Mouse (Mus musculus) spleen, adult 2 months (tissue): Measurements from ENCODE around the gene Pde4dip. TPM values are rescaled to one million over a fixed set of nuclear protein-coding genes. Genes with fewer than 3 reads are reported as not detected.

Experiments
- DNase-seq, 2 experiments: peaks; one replicate each; pipeline versions ENCODE4 v3.0.0 to v3.0.0-alpha.2; 2012 to 2021; ENCODE audit warnings: low spot score in 2 of 2, low read depth in 1 of 2
- H3K27ac ChIP-seq: fragments of 200-500 bp; 2 replicates; pipeline ENCODE4 v1.5.1; 2012; ENCODE audit warnings: low read length, inconsistent platforms; ENCODE audit not compliant: insufficient read depth
- H3K27me3 ChIP-seq: fragments of 200-500 bp; 2 replicates; pipeline ENCODE4 v1.6.1; 2012; ENCODE audit warnings: mild to moderate bottlenecking, moderate library complexity, low read length, inconsistent platforms; ENCODE audit not compliant: control insufficient read depth, insufficient read depth
- H3K36me3 ChIP-seq: fragments of 200-500 bp; 2 replicates; pipeline ENCODE4 v1.6.1; 2012; ENCODE audit warnings: mild to moderate bottlenecking, low read length, inconsistent platforms; ENCODE audit not compliant: control insufficient read depth, insufficient read depth
- H3K4me1 ChIP-seq: fragments of 200-500 bp; 2 replicates; pipeline ENCODE4 v1.6.1; 2011; ENCODE audit warnings: inconsistent platforms; ENCODE audit not compliant: control insufficient read depth, insufficient read depth, insufficient read length
- H3K4me3 ChIP-seq: fragments of 200-500 bp; 2 replicates; pipeline ENCODE4 v1.5.1; 2011; ENCODE audit warnings: mild to moderate bottlenecking, inconsistent platforms; ENCODE audit not compliant: insufficient read depth, insufficient read length; ENCODE audit errors: extremely low read depth
- CTCF ChIP-seq: fragments of 200-500 bp; IDR thresholded peaks from 2 replicates; pipeline ENCODE4 v1.5.1; 2011; ENCODE audit warnings: mild to moderate bottlenecking, inconsistent platforms; ENCODE audit not compliant: insufficient read depth, insufficient read length, insufficient replicate concordance; ENCODE audit errors: extremely low read depth
- POLR2A ChIP-seq: fragments of 200-500 bp; IDR thresholded peaks from 2 replicates; pipeline ENCODE4 v1.6.1; 2011; ENCODE audit warnings: low read depth, low read length, inconsistent platforms
- WGBS: fragments of 180-500 bp; shearing (Covaris S2); methylation state at CpG from one replicate; pipeline ENCODE4 v1.1.7; 2018; 5-methylcytosine and 5-hydroxymethylcytosine counted together
- polyA plus RNA-seq: library from polyadenylated mRNA; depleted of rRNA; stranded (reverse); fragments of >200 nt; gene quantifications from 2 replicates; pipeline ENCODE4 v1.2.3, GENCODE M21; 2012

Pde4dip gene
- polyA plus RNA-seq, 1 experiment: 12.0 TPM

- no peaks in the 10 kb centered on the region for H3K36me3 ChIP-seq
- no peak for DNase-seq
- no peaks in the 10 kb centered on the region for H3K27me3 ChIP-seq
- 96% methylated on average over 5 of the region's 5 CpGs for WGBS
- no peaks in the 10 kb centered on the region for H3K4me1 ChIP-seq
- no peak overlapping the region for H3K27ac ChIP-seq
- H3K4me3 ChIP-seq: no peak overlapping the region
- TF ChIP-seq CTCF: no peak
- no peak for TF ChIP-seq POLR2A
Measured at GRCm38 (mm10) chr3:97802297-97802696, 86.2 kb downstream of the Pde4dip start.

GRCm38 (mm10) chr3:97801178-97801699 lies 87.3 kb downstream of the Pde4dip start:
- no peak for DNase-seq
- H3K27me3 ChIP-seq: no peaks in the 10 kb centered on the region
- WGBS: 80% methylated on average over 3 of the region's 3 CpGs
- H3K4me1 ChIP-seq: no peaks in the 10 kb centered on the region
- H3K4me3 ChIP-seq: no peak overlapping the region
- H3K36me3 ChIP-seq: no peaks in the 10 kb centered on the region
- H3K27ac ChIP-seq: no peak overlapping the region
- TF ChIP-seq POLR2A (no peak), CTCF (no peak)

GRCm38 (mm10) chr3:97800657-97801056 lies 87.8 kb downstream of the Pde4dip start:
- Histone ChIP-seq H3K27ac (no peak overlapping the region), H3K36me3 (no peaks in the 10 kb centered on the region), H3K4me1 (no peaks in the 10 kb centered on the region), H3K4me3 (no peak overlapping the region), H3K27me3 (no peaks in the 10 kb centered on the region)
- TF ChIP-seq CTCF (no peak), POLR2A (no peak)
- 95% methylated on average over 5 of the region's 5 CpGs for WGBS
- no peak for DNase-seq

- Histone ChIP-seq H3K36me3 (no peaks in the 10 kb centered on the region), H3K27ac (no peak overlapping the region), H3K4me1 (no peaks in the 10 kb centered on the region), H3K4me3 (no peak overlapping the region), H3K27me3 (no peaks in the 10 kb centered on the region)
- WGBS: 8% methylated on average over 3 of the region's 3 CpGs
- DNase-seq: no peak
- no peak for TF ChIP-seq POLR2A
- TF ChIP-seq CTCF: no peak
Measured at GRCm38 (mm10) chr3:97800004-97800403, 88.5 kb downstream of the Pde4dip start.

- no peaks in the 10 kb centered on the region for H3K4me1 ChIP-seq
- 78% methylated on average over 3 of the region's 3 CpGs for WGBS
- H3K36me3 ChIP-seq: no peaks in the 10 kb centered on the region
- DNase-seq: no peak
- H3K4me3 ChIP-seq: no peak overlapping the region
- no peak overlapping the region for H3K27ac ChIP-seq
- no peak for TF ChIP-seq POLR2A
- TF ChIP-seq CTCF: no peak
- H3K27me3 ChIP-seq: no peaks in the 10 kb centered on the region
Measured at GRCm38 (mm10) chr3:97799267-97799666, 89.2 kb downstream of the Pde4dip start.

GRCm38 (mm10) chr3:97797371-97797770 lies 91.1 kb downstream of the Pde4dip start:
- TF ChIP-seq POLR2A (no peak), CTCF (no peak)
- no peaks in the 10 kb centered on the region for H3K4me1 ChIP-seq
- 86% methylated on average over 6 of the region's 6 CpGs for WGBS

GRCm38 (mm10) chr3:97793995-97794394 lies 94.5 kb downstream of the Pde4dip start:
- no peaks in the 10 kb centered on the region for H3K36me3 ChIP-seq
- no peaks in the 10 kb centered on the region for H3K4me1 ChIP-seq
- no peak overlapping the region for H3K27ac ChIP-seq
- DNase-seq: no peak
- WGBS: 79% methylated on average over 8 of the region's 8 CpGs
- no peaks in the 10 kb centered on the region for H3K27me3 ChIP-seq
- H3K4me3 ChIP-seq: no peak overlapping the region
- no peak for TF ChIP-seq POLR2A
- no peak for TF ChIP-seq CTCF

More at GRCm38 (mm10) chr3:97797371-97797770, 91.1 kb downstream of the Pde4dip start:
- DNase-seq: no peak
- Histone ChIP-seq H3K36me3 (no peaks in the 10 kb centered on the region), H3K4me3 (no peak overlapping the region), H3K27ac (no peak overlapping the region), H3K27me3 (no peaks in the 10 kb centered on the region)
